Mouse (Mus musculus): ENCODE data around the gene Car6. TPM values are rescaled to one million over a fixed set of nuclear protein-coding genes. Genes with fewer than 3 reads are reported as not detected.

Gene Car6
- not detected in 2 replicates for total RNA-seq (2017)

DNA sequence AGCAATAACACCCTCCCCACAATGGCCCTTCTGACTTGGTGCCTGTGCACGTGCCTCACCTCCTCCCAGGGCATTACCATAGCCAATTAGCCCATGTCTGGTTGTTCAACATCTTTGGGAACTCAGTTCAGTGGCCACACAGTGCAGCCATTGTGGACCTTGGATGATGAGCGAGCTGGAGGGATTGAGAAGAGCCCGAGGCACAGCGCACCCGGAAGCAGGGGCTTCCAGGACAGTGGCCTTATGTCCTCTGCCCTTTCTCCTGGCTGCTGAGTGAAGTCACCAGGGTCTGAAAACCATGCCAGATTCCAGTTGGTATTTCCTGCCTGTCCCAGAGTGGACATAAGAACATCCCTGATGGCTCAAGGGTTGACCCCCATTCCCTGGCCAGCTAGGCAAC, at the start of gene Car6:
Car6 (minus strand) TSS at position 101 of the 400 bp plus-strand sequence.
- no peak for ATAC-seq (ENCODE audit: extremely low read depth, insufficient number of reproducible peaks, low FRiP score, poor library complexity, severe bottlenecking)

DNA sequence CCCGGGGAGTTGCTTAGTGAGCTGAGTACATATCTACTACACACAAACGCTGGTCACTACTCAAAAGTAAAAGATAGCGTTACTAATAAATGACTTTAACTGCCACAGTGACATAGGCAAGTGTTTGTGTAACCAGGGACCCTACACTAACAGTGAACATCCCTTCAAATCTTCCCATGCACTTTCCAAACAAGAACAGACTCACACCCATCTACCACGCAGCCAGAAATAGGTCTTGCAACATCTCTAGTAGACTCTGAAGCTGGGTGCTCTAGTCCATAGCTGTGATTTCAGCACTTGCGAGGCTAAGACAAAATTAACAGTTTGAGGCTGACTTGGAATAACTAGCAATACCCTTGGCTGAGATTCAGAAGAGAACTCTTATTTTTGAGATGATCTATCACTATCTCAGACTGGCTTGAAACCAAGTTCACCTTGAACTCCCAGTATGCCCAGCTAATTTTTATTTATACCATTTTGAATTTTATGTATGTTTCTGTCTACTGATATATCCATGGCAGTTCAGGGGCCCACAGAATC, 48.7 kb upstream of the Car6 start:
- ATAC-seq (ENCODE audit: extremely low read depth, insufficient number of reproducible peaks, low FRiP score, poor library complexity, severe bottlenecking): no peak

DNA sequence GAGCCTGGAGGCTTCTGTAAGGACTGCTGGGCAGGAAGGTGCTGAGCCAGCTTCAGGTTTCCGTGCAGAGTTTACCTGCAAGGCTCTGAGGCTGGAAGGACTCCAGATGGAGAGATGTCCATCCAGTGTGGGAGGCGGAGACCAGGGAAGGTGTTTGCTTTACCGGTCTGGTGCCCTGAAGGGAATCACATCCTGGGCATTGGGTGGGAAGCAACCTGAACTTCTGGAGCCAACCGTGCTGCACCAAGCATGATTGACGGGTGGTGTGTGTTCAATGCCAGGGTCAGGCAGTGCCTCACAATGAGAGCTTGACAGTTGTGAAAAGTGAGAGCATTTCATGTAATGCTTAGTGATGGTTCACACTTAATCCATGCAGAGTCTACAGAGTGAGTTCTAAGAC, 47.8 kb upstream of the Car6 start:
- ATAC-seq (ENCODE audit: extremely low read depth, insufficient number of reproducible peaks, low FRiP score, poor library complexity, severe bottlenecking): no peak

DNA sequence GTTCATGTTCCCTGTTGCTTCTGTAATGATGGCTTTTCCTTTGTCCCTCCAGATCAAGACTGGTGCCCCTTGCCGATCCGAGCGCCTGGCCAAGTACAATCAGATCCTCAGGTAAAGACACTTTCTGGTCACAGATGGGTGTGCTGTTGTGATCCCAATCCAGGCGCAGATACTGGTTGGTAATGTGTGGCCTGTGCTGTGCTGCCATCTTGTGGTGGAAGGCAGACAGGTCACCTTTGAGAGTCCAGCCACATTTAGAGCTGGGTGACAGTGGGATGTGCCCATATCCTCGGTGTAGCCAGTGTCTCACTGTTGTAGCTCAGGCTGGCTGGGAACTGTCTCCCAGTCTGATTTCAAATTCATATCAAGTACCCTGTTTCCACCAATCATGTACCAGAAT, 46.9 kb upstream of the Car6 start:
- peak; percentile 89 for ATAC-seq (ENCODE audit: extremely low read depth, insufficient number of reproducible peaks, low FRiP score, poor library complexity, severe bottlenecking)

DNA sequence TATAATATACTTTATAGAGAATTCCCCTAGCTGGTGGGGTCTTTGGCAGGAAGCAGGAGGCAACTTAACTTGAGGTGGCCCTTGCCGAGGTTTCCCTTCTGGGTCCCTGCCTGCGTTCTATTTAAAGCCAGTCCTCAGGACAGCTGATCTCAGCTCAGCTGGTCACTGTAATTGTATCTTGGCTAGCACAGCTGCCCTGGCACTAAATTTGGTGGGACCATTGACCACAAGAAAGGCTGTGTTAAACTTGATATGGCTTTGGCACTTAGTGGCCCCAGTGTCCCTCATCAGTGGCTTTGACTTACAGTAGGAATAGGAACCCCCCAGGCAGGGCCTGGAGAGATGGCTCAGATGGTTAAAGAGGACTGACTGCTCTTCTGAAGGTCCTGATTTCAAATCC, 44.7 kb upstream of the Car6 start:
- ATAC-seq (ENCODE audit: extremely low read depth, insufficient number of reproducible peaks, low FRiP score, poor library complexity, severe bottlenecking): no peak

DNA sequence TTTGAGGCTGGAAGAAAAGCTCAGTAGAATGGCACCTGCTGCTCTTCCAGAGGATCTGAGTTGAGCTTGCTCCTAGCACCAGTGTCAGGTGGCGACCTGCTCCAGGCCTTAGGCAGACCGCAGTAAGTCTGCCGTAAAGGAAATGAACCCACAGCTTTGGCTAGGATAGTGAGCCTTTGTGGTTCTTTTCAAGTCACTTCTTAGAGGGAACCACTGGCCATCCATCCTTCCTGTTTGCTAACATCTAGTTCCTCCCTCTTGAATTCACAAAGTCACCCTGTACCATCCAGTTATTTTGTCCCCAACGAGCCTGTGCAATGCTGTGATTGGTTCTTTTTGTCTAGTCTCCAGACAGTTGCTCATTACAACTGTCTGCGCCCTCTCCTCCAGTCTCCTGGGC, 41.6 kb upstream of the Car6 start:
- peak; percentile 27; the same call in 1 of the 2 replicates for ATAC-seq (ENCODE audit: extremely low read depth, insufficient number of reproducible peaks, low FRiP score, poor library complexity, severe bottlenecking)

DNA sequence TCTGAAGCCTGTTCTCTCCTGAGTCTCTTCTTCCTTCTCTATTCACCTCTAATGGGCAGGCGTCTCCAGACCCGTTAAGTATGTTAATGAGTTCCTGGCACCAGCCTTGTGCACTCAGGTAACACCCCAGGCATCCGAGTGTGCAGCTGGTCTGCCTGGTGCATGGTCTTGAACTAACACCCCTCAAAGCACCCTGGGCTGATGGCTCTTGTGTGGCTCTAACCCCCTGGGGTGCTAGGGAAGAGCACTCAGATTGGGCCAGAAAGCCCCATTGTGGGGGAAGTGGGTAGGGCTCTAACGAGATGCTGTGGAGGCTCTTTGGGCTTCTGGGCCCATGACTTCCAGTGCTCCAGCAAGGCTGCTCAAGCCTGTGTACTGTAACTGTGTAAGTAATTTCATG, 40.6 kb upstream of the Car6 start:
- ATAC-seq (ENCODE audit: extremely low read depth, insufficient number of reproducible peaks, low FRiP score, poor library complexity, severe bottlenecking): no peak

DNA sequence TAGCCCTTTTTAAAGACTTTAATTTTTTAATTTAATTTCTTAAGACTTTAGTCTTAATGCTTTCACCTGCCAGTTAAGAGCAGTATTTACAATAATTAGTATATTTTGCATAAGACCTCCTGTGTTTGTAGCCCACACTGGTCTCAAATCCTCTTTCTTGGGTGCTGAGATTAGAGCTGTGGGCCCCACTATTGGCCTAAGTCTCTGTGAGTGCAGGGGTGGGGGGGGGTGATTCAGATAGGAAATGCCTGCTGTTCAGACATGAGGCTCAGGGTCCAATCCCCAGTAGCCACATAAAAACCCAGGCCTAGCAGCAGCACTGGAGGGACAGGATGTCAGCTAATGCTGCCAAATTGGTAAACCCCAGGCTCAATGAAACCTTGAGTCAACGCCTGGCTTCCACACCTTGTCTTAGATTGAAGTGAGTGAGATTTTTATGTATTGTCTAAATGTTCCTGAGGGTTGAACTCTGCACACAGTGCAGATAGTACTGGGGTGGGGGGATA, 39.3 kb upstream of the Car6 start:
- no peak for ATAC-seq (ENCODE audit: extremely low read depth, insufficient number of reproducible peaks, low FRiP score, poor library complexity, severe bottlenecking)

DNA sequence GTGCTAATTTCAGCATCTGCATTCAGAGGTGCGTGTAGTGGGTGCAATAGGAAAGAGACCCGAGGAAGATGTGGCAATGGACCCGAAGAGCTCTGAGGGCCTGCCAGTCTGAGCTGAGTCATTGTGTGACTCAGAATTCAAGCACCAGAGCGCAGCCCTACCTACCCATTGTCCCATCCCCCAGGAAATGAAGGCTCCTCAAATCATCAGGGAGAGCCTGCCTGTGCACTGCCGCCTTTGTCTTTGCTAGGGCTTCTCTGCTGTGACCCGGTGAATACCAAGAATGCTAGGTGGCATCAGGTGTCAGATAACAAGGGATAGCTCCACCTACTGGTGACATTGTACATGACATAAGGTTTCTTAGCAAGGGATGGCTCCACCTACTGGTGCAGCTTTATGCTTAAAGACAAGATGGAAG, 38.8 kb upstream of the Car6 start:
- peak; percentile 77 for ATAC-seq (ENCODE audit: extremely low read depth, insufficient number of reproducible peaks, low FRiP score, poor library complexity, severe bottlenecking)

DNA sequence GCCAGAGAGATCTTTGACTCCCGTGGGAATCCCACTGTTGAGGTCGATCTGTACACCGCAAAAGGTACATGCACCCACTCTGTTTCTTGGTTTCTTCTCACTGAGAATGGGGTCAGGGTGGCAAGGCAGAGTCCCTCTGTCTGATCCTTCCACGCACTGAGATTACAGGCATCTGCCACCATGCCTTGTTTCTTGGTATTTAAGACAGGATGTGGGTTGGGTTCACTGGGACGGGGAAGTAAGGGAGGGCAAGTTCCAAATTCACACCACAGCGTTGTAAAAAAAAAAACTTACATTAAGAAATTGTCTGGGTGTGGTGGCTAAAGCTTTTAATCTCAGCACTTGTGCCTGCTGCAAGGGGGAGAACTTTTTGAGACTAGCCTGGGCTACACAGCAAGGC, 38.4 kb upstream of the Car6 start:
- ATAC-seq (ENCODE audit: extremely low read depth, insufficient number of reproducible peaks, low FRiP score, poor library complexity, severe bottlenecking): no peak

DNA sequence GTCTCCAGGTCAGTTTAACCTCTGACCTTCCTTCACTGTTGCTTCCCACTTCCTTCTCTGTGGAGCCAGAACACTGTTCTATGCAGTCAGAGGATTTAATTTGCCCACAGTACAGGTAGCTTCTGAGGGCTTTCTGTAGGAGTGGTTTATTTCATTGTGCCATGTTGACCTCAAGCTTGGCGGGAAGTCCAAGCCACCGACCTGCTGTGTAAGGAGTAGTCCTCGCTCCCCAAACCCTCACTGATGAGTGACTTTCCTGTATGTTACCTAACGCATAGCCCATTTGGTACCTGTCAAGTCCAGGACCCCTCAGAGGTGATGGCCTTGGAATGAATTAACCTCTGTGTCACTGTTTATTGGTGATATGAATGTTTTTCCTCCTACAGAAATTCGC, 38.0 kb upstream of the Car6 start:
- ATAC-seq (ENCODE audit: extremely low read depth, insufficient number of reproducible peaks, low FRiP score, poor library complexity, severe bottlenecking): no peak

DNA sequence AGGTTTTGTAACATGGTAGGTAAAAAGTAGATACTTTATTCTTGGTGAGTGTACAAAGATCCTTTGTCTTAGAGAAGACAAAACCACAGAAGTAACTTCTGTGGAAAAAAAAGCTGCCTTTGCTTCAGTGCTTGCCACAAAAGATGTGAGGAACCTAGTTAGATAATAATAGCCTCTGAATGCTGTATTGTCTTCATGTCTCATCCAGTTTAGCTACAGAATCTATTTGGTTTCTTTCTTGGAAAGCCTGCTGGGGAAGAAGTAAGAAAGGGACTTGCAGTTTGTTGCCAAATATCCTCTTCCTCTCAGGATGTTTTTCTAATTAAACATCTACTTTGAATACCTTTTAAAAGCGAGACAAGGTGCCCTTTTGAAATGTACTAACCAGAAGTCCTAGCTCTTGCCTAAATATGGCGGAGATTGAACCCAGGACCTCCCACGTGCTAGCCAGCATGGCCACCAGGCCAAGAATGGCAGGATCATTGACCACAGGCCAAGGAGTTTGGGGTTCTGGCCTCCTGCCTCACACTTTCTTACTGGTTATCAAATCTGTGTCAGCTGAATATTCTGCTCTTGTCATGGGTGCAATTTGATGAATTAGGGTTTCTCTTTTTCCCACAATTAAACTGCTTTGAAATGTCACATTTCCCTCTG, 37.4 kb upstream of the Car6 start:
- no peak for ATAC-seq (ENCODE audit: extremely low read depth, insufficient number of reproducible peaks, low FRiP score, poor library complexity, severe bottlenecking)

DNA sequence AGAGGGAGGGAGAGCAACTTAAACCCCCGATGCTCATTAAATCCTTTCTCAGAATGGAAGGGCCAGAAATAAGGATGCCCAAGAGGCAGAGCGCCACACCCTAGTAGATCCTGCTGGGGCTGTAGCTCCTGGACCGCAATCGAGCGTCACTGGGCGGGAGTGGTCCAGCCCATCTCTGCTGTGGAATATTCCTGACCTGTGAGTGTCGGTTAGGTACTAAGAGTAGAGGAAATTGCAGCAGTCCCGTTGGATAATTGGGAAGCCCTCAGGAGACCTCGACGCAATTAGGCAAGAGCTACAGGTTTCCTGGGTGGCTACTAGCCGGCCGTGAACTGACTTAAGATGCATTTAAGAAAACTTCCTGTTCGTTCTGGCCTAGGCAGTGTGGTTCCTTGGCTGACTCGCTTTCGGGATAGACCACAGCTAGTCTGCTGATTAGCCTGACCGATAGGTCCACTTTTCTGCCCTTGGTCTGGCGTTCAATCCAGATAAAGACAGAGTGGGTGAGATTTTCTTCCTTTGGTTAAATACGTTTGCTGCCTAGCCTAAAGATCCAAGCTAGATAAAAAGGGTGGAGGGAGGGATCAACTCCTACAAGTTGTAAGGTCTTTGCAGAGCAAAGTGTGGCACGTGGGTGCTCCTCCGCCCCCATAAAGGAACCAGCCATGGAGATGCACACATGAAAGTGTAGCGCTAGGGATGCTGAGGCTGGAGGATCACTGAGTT, 36.7 kb upstream of the Car6 start:
- no peak for ATAC-seq (ENCODE audit: extremely low read depth, insufficient number of reproducible peaks, low FRiP score, poor library complexity, severe bottlenecking)

DNA sequence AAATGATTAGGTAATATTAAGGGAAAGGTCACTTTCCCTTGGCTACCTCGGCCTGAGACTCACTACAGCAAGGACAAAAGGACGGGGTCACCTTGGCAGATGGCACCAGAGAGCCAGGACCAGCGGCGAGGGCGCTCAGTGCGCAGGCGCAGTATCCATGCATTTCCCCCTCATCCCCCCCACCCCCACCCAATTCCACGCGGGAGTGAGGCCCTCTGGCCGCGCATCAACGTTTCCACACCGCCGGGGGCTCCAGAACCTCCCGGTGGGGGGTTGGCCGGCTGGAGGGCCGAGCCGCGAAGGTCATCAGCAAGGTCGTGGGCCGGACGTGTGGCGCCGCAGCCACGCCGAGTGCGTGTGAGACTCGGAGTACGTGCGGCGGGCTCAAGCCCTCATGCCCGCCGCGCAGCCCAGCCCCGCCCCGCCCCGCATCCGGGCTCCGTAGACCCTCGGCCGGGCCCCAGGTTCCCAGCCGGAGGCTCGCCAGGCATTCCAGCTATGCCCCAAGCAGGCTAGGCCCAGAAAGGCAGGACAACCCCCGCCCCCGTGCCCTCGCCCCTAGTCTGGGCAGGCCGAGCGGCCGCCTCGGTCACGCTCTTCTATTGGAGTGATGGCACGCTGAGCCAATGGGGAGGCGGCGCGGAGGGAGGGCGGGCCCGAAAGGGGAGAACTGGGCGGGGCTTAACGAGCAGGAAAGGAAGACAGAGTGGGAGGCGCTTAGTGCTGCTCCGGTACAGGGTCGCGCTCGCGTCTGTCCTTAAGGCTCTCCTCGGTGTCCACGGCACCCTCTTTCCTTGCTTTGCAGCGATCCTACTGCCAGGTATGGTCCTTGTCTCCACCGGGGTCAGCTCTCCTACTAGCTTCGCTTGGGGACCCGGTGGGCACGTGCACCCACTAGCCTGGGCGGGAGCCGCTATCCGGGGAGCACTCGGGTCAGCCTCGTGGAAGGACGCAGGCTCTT, 35.7 kb upstream of the Car6 start, which contains the start of gene Eno1:
Eno1 (plus strand) TSS at position 201 of the 961 bp plus-strand sequence.
- peak; percentile 84 for ATAC-seq (ENCODE audit: extremely low read depth, insufficient number of reproducible peaks, low FRiP score, poor library complexity, severe bottlenecking)

DNA sequence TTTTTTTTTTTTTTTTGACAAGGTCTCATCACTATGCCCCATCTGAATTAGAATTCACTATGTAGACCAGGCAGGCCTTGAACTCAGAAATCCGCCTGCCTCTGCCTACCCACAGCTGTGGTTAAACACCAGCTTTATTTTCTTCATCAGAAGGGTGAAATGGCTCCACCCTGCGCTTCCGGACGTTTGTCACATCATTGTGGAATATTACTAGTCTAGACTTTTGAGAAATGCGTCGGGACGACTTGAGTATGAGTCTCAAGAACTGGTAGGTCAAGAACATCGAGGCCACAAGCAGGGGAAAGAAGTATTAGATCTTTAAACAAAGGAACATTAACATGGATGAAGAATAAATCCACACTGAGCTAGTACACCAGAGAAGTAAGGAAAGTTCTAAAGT, 34.9 kb upstream of the Car6 start:
- ATAC-seq (ENCODE audit: extremely low read depth, insufficient number of reproducible peaks, low FRiP score, poor library complexity, severe bottlenecking): no peak

DNA sequence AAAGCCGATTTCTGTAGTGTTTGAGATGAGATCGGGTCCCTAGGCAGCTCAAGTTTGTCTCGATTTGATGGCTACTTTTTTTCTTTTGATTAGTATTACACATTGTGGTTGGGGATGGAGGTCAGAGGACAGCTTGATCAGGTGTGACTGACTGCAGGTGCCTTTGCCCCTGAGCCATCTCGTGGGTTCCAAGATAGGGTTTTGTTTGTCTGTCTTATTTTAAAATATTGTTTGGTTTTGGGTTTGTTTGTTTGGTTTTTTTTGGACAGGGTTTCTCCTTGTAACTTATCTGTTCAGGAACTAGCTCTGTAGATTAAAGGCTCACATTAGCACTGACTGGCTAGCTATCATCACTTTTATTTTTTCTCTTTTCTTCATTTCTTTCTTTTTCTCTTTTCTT, 34.5 kb upstream of the Car6 start:
- ATAC-seq (ENCODE audit: extremely low read depth, insufficient number of reproducible peaks, low FRiP score, poor library complexity, severe bottlenecking): no peak

DNA sequence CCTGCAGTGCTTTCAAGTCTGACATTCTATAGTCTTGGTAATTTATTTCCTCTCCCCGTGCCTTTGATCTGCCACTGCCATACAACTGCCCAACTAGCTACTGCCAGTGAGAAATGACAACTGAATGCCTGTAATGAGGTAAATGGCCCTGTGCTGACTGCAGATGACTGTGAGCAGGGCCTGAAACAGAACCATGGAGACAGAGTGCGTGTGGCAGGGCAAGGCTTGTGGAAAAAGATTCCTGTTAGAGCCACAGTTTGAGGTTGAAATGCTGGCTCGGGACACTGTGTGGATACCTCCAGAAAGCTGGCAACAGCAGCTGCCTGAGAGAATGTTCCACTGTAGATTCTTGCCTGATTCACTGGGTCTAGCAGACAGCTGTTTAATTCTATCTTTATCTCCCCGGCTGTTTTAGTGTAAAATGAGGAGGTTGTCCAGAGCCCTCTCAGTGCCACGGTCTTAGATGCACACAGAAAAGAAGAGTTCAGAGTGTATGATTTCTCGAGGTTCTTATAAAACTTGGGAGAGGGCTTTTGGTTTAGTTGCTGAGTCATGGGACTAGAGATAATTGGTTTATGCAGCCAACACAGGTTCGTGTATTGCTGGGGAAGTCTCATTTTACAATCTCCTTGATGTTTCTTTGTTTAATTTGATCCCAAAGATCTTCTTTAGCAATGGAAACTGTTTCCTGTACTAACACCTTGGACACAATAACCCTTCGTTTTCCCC, 33.6 kb upstream of the Car6 start:
- ATAC-seq (ENCODE audit: extremely low read depth, insufficient number of reproducible peaks, low FRiP score, poor library complexity, severe bottlenecking): no peak

DNA sequence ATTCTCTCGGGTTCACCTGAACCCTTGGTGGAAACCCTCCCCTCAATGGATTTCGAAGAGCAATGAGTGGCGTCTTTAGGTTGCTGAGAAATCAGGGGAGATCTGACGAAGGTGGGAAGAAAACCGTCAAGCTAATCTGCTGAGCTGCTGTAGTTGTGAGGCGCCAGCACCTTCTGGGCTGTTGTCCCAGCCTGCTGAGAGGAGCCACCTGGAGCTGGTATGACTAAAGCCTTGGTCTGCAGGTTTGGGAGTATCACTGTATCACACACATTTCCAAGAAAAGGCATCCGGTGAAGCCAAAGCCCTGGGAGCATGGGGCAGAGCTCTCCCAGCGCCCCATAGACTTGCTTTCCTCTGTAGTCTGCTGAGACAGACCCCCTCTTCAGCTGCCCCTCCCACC, 30.7 kb upstream of the Car6 start:
- ATAC-seq (ENCODE audit: extremely low read depth, insufficient number of reproducible peaks, low FRiP score, poor library complexity, severe bottlenecking): no peak
